Mouse (Mus musculus) spleen, embryonic (tissue): ENCODE measurements around the gene Pnliprp1.

Source experiments
- CTCF ChIA-PET: fragments of 350-600 bp; sonication (Branson Sonifier 250); formaldehyde crosslinking; loops from one replicate; lab custom pipeline; 2022; lab: Charles Lee

Pnliprp1 gene

DNA sequence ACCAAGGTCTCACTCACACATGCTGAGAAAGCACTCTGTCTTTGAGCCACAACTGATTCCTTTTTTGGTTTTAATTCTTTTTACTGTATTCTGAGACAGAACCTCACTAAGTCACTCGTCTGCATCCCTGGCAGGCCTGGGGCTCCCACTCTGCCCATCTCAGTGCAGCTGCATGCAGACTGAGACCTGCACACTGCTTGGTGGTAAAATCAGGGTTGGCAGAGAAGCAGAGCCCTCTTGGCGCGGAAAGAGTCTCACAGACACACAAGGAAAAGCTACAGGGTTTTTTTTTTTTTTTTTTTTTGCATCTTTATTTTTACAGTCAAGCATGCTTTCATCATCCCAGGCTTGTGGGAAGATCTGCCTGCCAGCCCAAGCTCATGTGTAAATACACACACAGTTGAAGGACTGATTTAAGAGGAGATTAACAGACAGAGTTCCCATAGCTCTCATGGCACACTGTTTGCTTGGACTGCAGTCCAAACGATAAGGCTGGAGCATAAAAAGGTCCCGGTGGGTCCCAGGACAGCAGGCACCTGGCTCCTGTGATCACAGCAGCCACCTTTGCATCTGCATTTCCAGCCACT lies at the start of gene Pnliprp1:
TSS of gene Pnliprp1 (plus strand) at position 443 of the 587 bp plus-strand sequence.
- CTCF ChIA-PET, result no interaction called here

DNA sequence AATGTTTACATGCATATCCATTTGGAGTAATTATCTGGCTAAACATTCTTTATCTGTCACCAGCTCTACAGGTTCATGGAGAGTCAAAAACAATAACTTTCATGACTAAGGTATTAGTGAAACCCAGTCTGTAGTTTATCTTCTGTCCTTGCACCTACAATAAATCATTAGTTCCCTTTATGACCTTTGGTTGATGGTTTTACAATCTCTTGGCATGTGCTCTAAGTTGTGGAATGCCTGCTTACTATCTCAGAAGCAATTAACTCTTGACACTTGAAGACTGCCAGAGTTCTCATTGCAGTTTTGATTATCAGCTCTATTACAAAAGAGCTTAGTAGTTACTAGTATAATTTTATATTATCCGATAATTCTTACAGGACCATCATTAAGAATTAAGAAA lies 39.8 kb upstream of the Pnliprp1 start:
- CTCF ChIA-PET, result no interaction called here

DNA sequence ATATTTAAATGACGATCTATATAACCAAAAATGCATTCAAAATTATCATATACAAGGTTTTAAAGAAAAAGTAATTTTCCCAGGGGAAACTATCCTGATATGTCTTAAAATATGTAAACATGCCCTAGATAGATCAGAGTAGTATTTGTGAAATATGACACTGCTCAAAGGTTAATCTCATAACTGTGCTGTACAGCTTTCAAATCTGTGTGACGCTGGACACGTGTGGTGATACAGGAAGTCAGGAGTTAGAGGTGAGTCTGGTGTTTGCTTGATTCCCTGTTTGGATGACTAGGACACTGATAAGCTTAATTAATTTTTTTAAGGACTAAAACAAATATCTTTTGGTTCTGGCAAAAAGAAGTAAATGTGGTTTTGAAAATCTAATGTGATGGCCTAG lies 33.4 kb upstream of the Pnliprp1 start:
- CTCF ChIA-PET, result no interaction called here

DNA sequence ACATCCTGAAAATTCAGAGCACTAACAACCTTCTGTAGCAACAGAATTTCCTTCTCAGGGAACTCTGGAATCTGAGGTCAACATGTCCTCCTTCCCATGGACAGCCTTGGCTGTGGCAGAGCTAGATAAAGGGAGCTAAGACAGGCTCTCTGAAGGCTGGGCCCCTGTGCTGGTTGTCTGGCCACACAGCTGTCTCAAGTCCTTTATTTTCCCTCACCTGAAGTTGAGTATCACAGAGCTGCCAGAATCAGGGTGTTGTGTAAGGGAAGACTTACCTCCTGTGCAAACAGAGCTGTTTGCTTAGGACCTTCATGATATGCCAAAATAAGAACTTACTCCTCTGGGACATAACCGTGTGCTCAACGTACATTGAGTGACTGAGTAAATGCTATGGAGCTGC lies 32.5 kb upstream of the Pnliprp1 start:
- CTCF ChIA-PET, result no interaction called here

DNA sequence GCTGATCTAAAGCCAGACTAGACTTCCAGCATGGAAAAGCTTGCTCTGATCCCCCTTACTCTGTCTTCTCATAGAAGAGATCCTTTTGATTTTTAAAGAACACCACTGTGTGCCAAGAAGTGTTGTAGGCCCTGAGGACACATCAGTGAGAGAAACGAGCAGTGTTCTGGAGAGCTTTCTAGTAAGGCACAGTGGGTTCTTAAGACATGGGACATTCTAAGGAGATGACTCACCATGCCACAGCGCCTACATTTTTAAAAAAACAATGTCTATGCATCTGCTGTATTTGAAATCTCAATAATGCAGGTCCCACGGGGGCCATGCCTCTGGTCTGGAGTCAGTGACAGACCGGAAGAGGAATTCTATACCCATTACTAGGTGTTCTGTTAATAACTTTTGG lies 24.1 kb upstream of the Pnliprp1 start:
- CTCF ChIA-PET, result no interaction called here

DNA sequence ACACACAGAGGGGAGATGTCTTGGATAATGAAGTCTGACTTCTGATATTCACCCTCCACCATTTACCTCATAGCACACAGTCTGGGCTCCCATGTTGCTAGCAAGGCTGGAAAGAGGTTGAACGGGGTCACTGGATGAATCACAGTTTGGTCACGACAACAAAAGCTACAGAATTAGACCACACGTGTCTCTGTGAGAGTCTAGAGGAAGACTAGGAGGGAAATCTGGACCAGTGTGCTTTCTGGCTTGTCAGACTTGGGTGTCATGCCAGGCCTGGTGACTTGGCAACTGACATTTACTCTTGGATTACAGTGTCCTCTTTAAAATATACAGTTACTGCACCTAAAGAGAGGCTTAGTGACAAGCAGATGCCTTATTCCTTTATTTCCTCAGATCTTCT lies 20.1 kb upstream of the Pnliprp1 start:
- CTCF ChIA-PET, result no interaction called here

DNA sequence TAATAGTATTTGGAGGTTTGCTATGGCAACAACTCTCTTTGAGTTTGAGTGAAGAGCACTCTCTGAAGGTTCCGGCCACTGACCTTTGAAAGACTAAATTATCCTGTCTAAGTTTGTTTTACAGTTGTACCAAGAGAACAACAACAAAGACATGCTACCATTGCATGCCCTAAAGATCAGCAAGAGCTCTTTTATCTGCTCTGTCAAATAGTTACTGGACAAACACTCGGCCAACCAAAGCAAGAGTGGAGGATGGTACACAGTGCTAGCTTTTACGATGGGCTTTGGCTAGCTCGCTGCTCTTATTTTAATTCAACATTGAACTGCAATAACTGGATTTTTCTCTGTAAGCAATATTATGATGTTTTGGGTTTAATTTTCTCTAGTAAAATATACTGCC lies 10.8 kb upstream of the Pnliprp1 start:
- CTCF ChIA-PET, result no interaction called here

DNA sequence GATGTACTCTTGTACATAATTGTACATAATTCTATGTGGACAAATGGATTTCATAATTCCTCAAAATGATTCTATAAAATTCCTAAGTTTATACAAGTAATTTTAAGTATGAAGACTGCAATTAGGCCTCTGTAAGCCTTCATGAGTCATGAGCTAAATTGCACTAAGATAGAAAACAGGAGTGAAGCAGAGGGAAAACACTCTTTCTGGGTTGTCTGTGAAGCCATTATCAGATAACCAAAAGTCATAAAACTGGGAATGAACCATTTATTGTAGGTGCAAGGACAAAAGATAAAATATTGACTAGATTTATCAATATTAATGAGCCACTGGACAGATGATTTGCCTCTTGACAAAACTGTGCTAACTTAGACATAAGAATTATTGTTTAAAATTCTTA lies 8.2 kb upstream of the Pnliprp1 start:
- CTCF ChIA-PET, result no interaction called here

DNA sequence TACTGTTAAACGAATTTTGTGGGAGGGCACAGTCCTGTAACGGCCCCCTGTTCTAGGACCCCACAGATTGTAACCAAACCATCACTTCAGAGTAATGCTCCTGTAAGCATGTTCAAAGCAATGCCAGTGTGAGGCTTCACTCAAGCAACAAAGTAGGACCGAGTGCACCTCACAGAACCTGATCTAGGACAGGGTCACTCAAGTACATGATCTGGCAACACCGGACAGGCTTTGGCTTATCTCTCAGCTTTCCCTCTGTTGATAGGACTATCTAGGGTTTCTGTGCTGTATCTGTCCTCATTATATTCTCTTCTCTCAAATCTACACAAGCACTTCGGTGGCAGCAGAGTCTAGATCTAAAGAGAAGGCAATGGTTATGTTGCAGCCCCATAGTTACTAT lies 2.1 kb upstream of the Pnliprp1 start:
- CTCF ChIA-PET, result no interaction called here

DNA sequence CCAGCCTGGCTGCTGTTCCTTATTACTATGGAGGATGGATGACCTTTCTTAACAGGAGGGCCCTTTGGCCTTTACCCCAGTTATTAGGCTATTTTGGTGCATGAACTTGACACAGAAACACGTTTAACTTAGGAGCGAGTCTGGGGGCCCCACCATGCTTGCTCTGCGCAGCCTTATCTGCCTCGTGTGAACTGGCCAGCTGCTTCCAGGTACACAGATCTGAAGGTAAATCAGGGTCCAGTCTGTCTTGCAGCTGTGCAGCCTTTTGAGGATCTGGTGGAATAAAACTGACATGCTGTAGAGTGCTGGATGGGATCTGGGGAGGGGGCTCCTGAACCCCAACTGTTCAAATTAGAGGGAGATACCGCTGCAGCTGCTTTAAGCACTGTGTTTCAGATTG lies 931 bp upstream of the Pnliprp1 start:
- CTCF ChIA-PET, result no interaction called here

DNA sequence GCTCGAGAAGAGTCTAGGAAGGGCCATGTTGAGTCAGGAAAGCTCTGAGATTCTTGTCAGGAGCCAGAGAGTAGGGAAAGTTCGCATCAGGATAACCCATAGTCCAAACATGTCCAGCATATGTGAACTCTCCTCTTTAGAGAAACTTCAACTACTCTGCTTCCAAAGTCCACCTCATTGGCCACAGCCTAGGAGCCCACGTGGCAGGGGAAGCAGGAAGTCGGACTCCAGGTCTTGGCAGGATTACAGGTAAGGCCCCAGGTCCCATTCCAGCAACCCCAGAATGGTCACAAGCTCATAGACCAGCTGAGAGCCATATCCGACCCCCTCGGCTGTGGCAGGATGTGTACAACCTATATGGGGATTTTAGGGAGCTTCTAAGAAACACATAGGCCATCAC lies 4.5 kb downstream of the Pnliprp1 start:
- CTCF ChIA-PET, result no interaction called here

DNA sequence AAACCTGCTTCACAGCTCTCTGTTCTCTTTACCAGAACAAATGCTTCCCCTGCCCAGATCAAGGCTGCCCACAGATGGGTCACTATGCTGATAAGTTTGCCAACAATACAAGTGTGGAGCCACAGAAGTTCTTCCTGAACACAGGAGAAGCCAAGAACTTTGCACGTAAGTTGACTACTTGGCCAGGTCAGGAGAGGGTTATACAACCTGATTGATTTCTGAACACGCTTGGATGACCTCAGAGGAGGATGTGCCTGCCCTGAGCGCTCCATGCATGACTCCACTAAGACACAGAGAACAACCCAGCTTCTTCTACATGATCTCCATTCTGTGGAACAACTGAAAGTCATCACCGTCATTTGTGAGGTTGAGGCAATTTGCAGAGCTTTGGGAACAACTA lies 9.4 kb downstream of the Pnliprp1 start:
- CTCF ChIA-PET, result no interaction called here

DNA sequence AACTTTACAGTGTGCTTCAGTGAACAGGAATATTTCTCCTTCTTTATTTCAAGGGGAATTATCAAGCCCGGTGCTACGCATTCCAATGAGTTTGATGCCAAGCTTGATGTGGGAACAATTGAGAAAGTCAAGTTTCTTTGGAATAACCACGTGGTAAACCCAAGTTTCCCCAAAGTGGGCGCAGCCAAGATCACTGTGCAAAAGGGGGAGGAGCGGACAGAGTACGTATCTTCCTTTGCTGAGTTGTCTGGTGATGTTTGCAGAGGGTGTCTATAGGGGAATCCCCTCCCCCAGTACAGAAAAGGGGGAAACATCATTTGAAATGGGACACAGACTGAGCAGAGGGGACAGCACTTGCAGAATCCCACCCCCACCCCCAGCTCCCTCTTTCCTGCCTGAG lies 12.3 kb downstream of the Pnliprp1 start:
- CTCF ChIA-PET, result no interaction called here

DNA sequence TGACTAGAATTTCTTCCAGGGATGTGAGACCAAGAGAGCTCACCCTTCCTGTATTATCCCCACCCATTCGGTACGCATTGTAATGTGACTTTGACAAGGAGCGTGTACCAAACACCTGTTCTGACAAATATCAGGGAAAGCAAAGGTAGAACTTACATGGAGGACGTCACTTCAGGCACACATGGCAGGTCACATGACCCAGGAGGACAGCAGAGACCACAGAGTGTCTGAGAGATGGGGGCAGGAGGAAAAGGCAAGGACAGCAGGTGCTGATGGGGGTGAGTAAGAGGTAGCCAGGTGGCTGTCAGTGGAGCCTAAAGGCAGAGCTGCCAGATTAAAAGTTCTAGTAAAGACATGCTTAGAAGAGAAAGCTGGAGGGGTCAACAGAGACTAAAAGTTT lies 14.0 kb downstream of the Pnliprp1 start:
- CTCF ChIA-PET, result no interaction called here

DNA sequence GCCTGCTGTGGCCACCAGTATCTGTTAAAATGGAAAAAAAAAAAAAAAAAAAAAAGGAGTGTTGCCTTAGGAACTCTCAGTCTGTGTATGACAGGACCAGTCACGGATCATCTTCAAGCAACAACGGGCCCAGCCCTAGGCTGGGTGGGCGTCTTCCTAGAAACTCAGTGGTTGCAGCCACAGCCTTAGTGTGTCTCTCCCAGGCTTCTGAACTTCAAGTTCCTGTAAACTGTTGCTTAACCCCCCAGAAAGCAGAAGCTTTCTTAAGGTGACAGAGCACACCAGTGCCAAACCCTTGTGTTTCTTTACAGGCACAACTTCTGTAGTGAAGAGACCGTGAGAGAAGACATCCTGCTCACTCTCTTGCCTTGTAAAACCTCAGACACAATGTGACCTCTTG lies 15.0 kb downstream of the Pnliprp1 start:
- CTCF ChIA-PET, result no interaction called here

DNA sequence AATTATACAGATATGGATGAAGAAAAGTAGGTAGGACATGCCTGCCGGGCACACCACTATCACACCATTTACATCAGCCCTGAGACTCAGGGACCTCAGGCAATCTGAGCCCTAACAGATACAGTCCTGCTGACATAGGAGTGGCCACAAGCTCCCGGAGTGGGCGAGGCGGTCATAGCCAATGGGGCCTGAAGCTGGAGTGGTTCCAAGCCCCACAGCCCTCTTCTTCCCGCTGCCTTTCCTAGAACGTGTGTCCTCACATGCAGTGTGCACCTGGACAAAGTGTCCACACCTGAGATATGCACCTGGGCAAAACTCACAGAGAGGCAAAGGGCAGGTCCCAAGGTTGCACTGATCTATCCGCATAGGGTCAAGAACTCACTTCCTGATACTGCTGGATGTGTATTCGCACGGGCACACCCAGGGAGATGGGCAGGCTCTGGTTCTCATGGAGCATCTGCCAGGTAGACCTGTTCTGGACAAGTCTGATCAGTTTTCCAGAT lies 18.9 kb downstream of the Pnliprp1 start:
- CTCF ChIA-PET, result no interaction called here

DNA sequence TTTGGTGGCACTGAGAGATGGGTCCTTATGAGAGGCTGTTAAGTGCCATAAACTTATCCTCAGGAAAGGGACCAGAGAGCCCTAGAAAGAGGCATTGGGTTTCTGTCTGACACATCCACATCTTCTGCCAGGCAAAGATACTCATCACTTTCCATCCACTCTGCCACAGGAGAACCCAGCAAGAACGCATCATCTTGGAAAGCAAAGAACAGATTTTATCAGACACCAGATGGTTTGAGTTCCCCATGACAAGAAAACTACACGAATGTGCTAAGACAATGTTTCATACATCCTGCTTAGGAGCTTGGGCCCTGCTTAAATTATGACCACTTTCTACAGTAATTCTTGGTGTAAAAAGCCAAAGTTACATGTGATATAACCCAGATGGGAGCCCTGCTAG lies 22.1 kb downstream of the Pnliprp1 start:
- CTCF ChIA-PET, result no interaction called here

DNA sequence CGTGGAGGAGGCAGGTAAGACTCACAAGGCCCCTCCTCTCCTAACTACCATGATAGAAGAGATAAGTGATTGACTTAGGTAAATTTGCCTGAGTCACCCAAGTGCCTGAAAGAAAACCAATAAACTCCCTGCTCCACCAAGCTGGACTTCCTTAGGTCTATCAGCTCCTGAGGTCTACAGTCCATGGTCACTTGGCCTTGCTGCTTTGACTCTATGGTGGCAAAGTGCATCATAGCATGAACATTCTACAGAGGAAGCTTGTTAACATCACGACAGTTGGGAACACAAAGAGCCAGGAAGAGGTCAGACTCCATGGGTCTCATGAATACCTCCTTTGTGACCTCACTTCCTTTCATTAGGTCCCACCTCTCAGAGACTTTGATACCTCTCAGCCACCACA lies 22.8 kb downstream of the Pnliprp1 start:
- CTCF ChIA-PET, result no interaction called here

DNA sequence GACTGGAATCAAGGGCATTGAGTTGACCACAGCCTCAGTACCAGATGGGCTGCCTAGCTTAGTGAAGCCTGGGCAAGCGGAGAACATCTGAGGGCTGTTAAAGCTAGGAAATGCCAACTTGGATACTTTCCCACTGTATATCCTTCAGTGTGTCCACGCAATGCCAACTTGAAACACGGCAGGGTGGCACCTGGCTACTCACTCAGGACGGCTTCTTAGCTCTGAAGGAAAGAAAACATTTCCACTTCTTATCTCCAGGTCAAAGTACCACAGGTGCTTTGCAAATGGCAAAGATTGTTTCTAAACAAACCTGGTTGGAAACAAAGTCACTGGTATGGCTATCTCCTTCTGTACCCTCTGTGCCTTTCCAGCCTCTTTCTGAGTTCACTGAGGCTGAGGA lies 30.2 kb downstream of the Pnliprp1 start:
- CTCF ChIA-PET, result no interaction called here

DNA sequence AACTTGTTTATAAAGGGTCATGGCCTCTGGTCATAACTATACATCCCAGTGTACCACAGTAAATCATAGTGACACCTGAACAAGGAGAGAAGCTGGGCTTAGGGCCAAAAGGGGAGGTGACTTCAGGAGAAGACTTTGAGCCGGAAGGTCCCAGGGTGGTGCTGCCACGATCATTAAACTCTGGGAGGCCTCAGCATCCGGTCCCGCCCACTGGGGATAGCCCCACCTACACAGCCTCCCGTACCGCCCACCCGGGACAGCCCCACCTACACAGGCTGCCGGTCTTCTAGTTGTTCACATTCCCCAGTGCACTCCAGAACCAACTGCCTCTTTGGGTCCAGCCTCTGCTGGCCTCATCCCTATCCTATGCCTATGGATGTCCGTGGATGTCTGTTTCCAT lies 30.7 kb downstream of the Pnliprp1 start, which contains the start of gene Pnliprp2:
TSS of gene Pnliprp2 (plus strand) at position 297 of the 400 bp plus-strand sequence.
- CTCF ChIA-PET, result no interaction called here

DNA sequence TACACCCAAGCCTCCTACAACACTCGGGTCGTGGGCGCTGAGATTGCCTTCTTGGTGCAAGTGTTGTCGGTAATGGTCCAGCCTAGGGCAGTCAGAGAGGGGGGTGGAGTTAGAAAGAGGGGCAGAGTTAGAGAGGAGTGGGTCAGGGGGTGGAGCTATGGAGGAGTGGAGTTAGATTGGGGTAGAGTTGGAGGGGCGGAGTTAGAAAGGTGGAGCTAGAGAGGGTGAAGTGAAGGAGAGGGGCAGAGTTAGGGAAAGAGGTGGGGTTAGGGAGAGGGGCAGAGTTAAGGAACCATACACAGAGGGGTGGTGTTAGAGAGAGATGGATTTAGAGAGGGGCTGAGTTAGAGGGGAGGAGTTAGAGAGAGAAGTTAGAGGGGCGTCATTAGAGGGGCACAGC lies 33.6 kb downstream of the Pnliprp1 start:
- CTCF ChIA-PET, result interaction anchor here (0.6 to 0.7 kb wide), 2 partner anchors 10 to 14 kb away, joined by 3 to 5 read pairs; no protein-coding TSS in a partner anchor

DNA sequence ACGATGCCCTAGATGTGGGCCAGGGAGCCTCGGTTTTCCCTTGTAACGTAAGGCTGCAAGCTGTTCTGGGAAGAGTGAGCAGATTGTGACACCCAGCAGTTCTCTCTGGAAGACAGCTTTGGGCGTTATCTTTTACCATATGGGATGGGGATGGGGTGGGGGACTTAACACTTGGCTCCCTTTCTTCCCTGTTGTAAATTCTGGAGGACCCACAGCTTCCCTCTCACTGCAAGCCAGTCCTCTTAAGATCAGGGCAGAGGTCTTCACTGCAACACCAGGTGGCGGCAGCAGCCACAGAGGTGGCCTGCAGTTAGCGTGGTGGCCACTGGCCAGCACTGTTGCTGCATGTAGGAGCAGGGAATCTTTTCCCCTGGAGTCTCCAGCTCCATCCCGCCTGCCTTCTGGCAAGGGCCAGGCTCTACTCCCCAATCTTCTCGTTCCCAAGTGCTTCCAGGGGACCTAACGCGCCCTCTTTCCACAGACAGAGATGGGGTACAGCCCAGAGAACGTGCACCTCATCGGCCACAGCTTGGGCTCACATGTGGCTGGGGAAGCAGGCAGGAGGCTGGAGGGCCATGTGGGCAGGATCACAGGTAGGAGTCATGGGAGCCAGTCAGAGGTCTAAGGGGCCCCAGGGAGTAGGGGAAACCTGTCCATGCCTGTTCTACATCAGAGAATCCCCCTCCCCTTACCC lies 34.3 kb downstream of the Pnliprp1 start:
- CTCF ChIA-PET, result interaction anchor here (0.6 kb wide), 1 partner anchor 13 kb away, joined by 3 read pairs; no protein-coding TSS in a partner anchor

DNA sequence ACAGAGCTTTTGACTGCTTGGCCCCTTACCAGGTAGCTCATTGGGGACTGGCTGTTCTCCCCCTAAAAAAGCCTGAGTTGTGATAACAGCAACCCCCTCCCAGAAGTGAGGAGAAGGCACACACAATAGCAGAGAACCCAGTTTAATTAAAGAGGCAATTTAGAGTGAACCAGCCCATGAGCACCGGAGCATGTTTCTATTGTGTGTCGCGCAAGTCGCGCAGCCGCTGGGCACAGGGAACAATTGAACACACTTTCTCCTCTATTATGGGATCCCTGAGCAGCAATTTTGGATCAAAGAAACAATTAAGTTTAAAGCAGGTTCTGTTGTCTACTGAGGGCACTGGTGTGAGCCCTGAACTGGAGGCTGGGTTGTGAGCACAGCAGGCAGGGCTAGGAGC lies 38.6 kb downstream of the Pnliprp1 start:
- CTCF ChIA-PET, result no interaction called here
